Mouse (Mus musculus) CH12.LX (cell line): ENCODE measurements around the gene Cuedc1.

Source experiments
- CTCF ChIP-seq, 2 experiments: IDR thresholded peaks in 1 of 2; conservative IDR thresholded peaks in 1 of 2; 2 replicates each; pipeline ENCODE4 v1.5.1; 2011 to 2012; ENCODE audit warnings: low read depth in 2 of 2, low read length in 2 of 2, improper control_type of control experiment in 1 of 2, inconsistent platforms in 1 of 2, mild to moderate bottlenecking in 1 of 2, moderate library complexity in 1 of 2
- HCFC1 ChIP-seq: IDR thresholded peaks from 2 replicates; pipeline ENCODE4 v1.6.1; 2012; ENCODE audit warnings: low read depth, mild to moderate bottlenecking, inconsistent platforms, low read length, improper control_type of control experiment
- POLR2A ChIP-seq: IDR thresholded peaks from 2 replicates; pipeline ENCODE4 v1.6.1; 2011; ENCODE audit warnings: low read depth, mild to moderate bottlenecking, improper control_type of control experiment, low read length
- RCOR1 ChIP-seq: conservative IDR thresholded peaks from 2 replicates; pipeline ENCODE4 v1.6.1; 2012; ENCODE audit warnings: low read depth, mild to moderate bottlenecking, inconsistent platforms, low read length, improper control_type of control experiment
- ZKSCAN1 ChIP-seq: IDR thresholded peaks from 2 replicates; pipeline ENCODE4 v1.6.1; 2012; ENCODE audit warnings: low read depth, inconsistent platforms, low read length, improper control_type of control experiment, borderline replicate concordance

GRCm38 (mm10) chr11:88146264-88147060 is 48.6 kb downstream of the Cuedc1 start:
- no peak for TF ChIP-seq POLR2A
- no peak for TF ChIP-seq CTCF (conservative IDR thresholded peaks at IDR 0.05 in 1 of 2, IDR thresholded peaks at IDR 0.05 in 1 of 2; ENCODE audit: low read depth in 2 of 2, low read length in 2 of 2)
- TF ChIP-seq RCOR1: no peak
- TF ChIP-seq HCFC1: no peak
- no peak for TF ChIP-seq ZKSCAN1
